Mouse (Mus musculus) liver, embryonic 12.5 days (tissue): ENCODE measurements at regions not wholly inside any gene's neighbourhood (a gene's known extent, or its start where the extent isn't known, plus 50 kb on each side); places are given as distances from the start of the nearest gene placed in this dataset.

Experiments
- ATAC-seq: fragments of 200-750 bp; cut with Nextera tagmentation; 2 replicates; pipeline ENCODE4 v1.8.0; 2017; ENCODE audit warnings: moderate number of reproducible peaks, mild to moderate bottlenecking, moderate library complexity
- H3K27ac ChIP-seq: fragments of 300-500 bp; sonication (generic); 2 replicates; pipeline ENCODE4 v1.5.1; 2016; ENCODE audit warnings: mild to moderate bottlenecking
- H3K27me3 ChIP-seq: fragments of 300-500 bp; sonication (generic); replicated peaks from 2 replicates; pipeline ENCODE4 v1.6.1; 2016; ENCODE audit warnings: mild to moderate bottlenecking, moderate library complexity
- H3K36me3 ChIP-seq: fragments of 300-500 bp; sonication (generic); 2 replicates; pipeline ENCODE4 v1.6.1; 2016; ENCODE audit warnings: mild to moderate bottlenecking, moderate library complexity
- H3K4me1 ChIP-seq: fragments of 300-500 bp; sonication (generic); 2 replicates; pipeline ENCODE4 v1.6.1; 2016
- H3K4me2 ChIP-seq: fragments of 300-500 bp; sonication (generic); 2 replicates; pipeline ENCODE4 v1.6.1; 2016; ENCODE audit warnings: mild to moderate bottlenecking, moderate library complexity
- H3K4me3 ChIP-seq: fragments of 300-500 bp; sonication (generic); 2 replicates; pipeline ENCODE4 v1.5.1; 2016; ENCODE audit warnings: mild to moderate bottlenecking, moderate library complexity
- H3K9ac ChIP-seq: fragments of 300-500 bp; sonication (generic); 2 replicates; pipeline ENCODE4 v1.6.1; 2016; ENCODE audit warnings: mild to moderate bottlenecking, moderate library complexity
- H3K9me3 ChIP-seq: fragments of 300-500 bp; sonication (generic); replicated peaks from 2 replicates; pipeline ENCODE4 v1.6.1; 2016; ENCODE audit warnings: mild to moderate bottlenecking, moderate library complexity
- WGBS: fragments of 180-500 bp; shearing (Covaris S2); methylation state at CpG from one replicate; pipeline ENCODE4 v1.1.7; 2016; ENCODE audit not compliant: insufficient replicate concordance; 5-methylcytosine and 5-hydroxymethylcytosine counted together

GRCm38 (mm10) chr9:43387397-43387796 is 76.7 kb downstream of the Trim29 start:
- no peak for ATAC-seq
- peaks cover 3% of the 10 kb centered on the region; the same call in 1 of the 2 replicates for H3K27me3 ChIP-seq
- WGBS, result 45% methylated on average over 9 of the region's 9 CpGs

DNA sequence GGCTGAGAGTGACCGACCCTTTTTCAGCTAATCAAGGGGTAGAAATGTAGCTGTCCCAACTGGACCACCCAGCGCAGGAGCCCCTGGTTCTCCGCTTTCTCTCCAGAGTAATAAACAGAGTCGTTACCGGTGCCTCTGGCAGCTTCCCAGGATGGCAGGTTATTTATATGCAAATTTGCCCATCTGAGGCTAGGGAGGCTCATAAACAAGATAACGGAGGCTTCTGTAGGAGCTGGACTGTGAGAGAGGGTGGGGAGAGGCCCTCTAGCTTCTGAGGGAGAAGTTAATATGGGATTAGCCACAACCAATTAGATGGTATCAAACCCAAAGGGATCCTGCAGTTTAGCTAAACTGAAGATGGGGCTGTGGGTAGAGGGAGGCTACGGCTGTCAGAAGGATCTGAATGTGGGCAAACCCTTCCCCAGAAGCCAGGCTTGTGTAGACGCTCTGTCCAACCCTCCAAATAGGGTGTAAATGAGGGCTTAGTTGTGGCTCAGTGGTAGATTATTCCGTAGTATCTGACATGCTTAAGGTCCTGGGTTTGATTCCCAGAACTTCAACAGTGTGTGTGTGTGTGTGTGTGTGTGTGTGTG is 78.9 kb downstream of the Trim29 start:
- H3K4me1 ChIP-seq, result no peaks in the 10 kb centered on the region
- H3K27me3 ChIP-seq, result peaks cover 3% of the 10 kb centered on the region; the same call in 1 of the 2 replicates
- no peak overlapping the region for H3K27ac ChIP-seq
- no peak for ATAC-seq
- H3K9ac ChIP-seq, result no peak overlapping the region
- H3K36me3 ChIP-seq, result no peaks in the 10 kb centered on the region
- H3K4me2 ChIP-seq, result no peak overlapping the region
- WGBS, result 48% methylated on average over 9 of the region's 9 CpGs
- peaks cover 8% of the 10 kb centered on the region; the same call in 1 of the 2 replicates for H3K9me3 ChIP-seq
- H3K4me3 ChIP-seq, result no peak overlapping the region

More at GRCm38 (mm10) chr9:43387397-43387796, 76.7 kb downstream of the Trim29 start:
- Histone ChIP-seq H3K27ac (no peak overlapping the region), H3K4me2 (no peak overlapping the region), H3K4me1 (no peaks in the 10 kb centered on the region), H3K9me3 (no peaks in the 10 kb centered on the region), H3K4me3 (no peak overlapping the region), H3K9ac (no peak overlapping the region), H3K36me3 (no peaks in the 10 kb centered on the region)

GRCm38 (mm10) chr9:43392467-43393064 is 81.9 kb downstream of the Trim29 start:
- no peak overlapping the region for H3K9ac ChIP-seq
- H3K4me2 ChIP-seq, result no peak overlapping the region
- H3K27me3 ChIP-seq, result no peaks in the 10 kb centered on the region; the same call in 1 of the 2 replicates
- no peaks in the 10 kb centered on the region for H3K36me3 ChIP-seq
- no peak for ATAC-seq
- 31% methylated on average over 6 of the region's 6 CpGs for WGBS
- peaks cover 8% of the 10 kb centered on the region; the same call in 1 of the 2 replicates for H3K9me3 ChIP-seq
- no peak overlapping the region for H3K4me3 ChIP-seq
- H3K27ac ChIP-seq, result no peak overlapping the region
- H3K4me1 ChIP-seq, result no peaks in the 10 kb centered on the region

- no peaks in the 10 kb centered on the region for H3K36me3 ChIP-seq
- H3K4me2 ChIP-seq, result no peak overlapping the region
- H3K4me1 ChIP-seq, result no peaks in the 10 kb centered on the region
- no peak for ATAC-seq
- H3K27ac ChIP-seq, result no peak overlapping the region
- WGBS, result 44% methylated on average over 5 of the region's 5 CpGs
- H3K9ac ChIP-seq, result no peak overlapping the region
- H3K9me3 ChIP-seq, result peaks cover 8% of the 10 kb centered on the region; the same call in 1 of the 2 replicates
- H3K27me3 ChIP-seq, result no peaks in the 10 kb centered on the region; the same call in 1 of the 2 replicates
- H3K4me3 ChIP-seq, result no peak overlapping the region
These were observed 83.6 kb downstream of the Trim29 start for GRCm38 (mm10) chr9:43394204-43394603.

- no peak overlapping the region for H3K4me2 ChIP-seq
- H3K36me3 ChIP-seq, result no peaks in the 10 kb centered on the region
- no peak overlapping the region for H3K4me3 ChIP-seq
- no peaks in the 10 kb centered on the region; the same call in 1 of the 2 replicates for H3K27me3 ChIP-seq
- no peak overlapping the region for H3K9ac ChIP-seq
- peaks cover 8% of the 10 kb centered on the region; the same call in 1 of the 2 replicates for H3K9me3 ChIP-seq
- no peak for ATAC-seq
- 39% methylated on average over 5 of the region's 5 CpGs for WGBS
- H3K4me1 ChIP-seq, result no peaks in the 10 kb centered on the region
- H3K27ac ChIP-seq, result no peak overlapping the region
These were observed 84.6 kb downstream of the Trim29 start for GRCm38 (mm10) chr9:43395209-43395608.

GRCm38 (mm10) chr9:43396566-43396965 is 85.9 kb downstream of the Trim29 start:
- Histone ChIP-seq H3K27me3 (no peaks in the 10 kb centered on the region; the same call in 1 of the 2 replicates), H3K4me2 (no peak overlapping the region), H3K27ac (no peak overlapping the region), H3K4me3 (no peak overlapping the region), H3K36me3 (no peaks in the 10 kb centered on the region), H3K4me1 (no peaks in the 10 kb centered on the region), H3K9me3 (peaks cover 8% of the 10 kb centered on the region; the same call in 1 of the 2 replicates), H3K9ac (no peak overlapping the region)
- no peak for ATAC-seq

- Histone ChIP-seq H3K9ac (no peak overlapping the region), H3K27ac (no peak overlapping the region), H3K36me3 (no peaks in the 10 kb centered on the region), H3K4me2 (no peak overlapping the region), H3K4me1 (no peaks in the 10 kb centered on the region), H3K4me3 (no peak overlapping the region), H3K27me3 (no peaks in the 10 kb centered on the region), H3K9me3 (no peaks in the 10 kb centered on the region)
- WGBS, result 48% methylated on average over 6 of the region's 6 CpGs
- no peak for ATAC-seq
These were observed 97.8 kb downstream of the Trim29 start for GRCm38 (mm10) chr9:43408493-43408892.

- 69% methylated on average over 3 of the region's 3 CpGs for WGBS
- no peak for ATAC-seq
These were observed 101.8 kb downstream of the Trim29 start for GRCm38 (mm10) chr9:43412473-43412872.

DNA sequence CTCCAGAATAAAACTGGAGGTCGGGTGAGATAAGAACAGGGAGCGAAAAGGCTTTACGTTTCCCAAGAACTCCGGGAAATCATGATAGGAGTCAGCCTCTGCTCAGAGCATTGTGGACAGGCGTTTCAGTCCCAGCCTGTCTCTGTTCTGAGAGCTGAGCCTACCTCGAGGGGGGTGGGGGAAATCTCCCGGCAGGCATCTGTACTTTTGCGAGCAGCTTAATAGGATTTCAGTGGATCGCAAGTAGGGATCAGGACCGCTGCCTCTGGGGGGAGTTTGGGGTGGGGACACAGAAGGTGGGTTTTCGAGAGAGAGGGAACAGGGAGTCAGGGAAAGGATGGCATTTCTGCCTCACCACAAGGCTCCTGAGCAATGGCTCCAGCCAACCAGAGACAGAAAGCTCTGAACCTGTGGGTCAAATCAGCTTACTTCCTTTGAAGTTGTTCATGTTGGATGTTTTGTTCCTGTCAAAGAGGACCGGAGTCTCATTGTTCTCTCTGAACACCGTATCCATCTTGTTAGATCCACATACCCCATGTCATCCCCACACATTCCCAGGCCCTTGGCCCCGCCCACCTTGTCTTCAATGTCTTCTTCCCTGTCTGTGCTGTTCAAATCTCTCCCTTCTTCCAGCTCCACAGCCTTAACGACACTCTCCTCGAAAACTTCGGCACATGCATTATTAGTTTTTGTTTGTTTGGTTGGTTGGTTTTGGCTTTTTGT is 109.5 kb downstream of the Trim29 start:
- no peak for ATAC-seq
- no peaks in the 10 kb centered on the region for H3K36me3 ChIP-seq
- no peaks in the 10 kb centered on the region for H3K9me3 ChIP-seq
- H3K4me1 ChIP-seq, result no peaks in the 10 kb centered on the region
- H3K4me2 ChIP-seq, result no peak overlapping the region
- 23% methylated on average over 17 of the region's 17 CpGs for WGBS
- H3K27ac ChIP-seq, result no peak overlapping the region
- peaks cover 45% of the 10 kb centered on the region for H3K27me3 ChIP-seq
- H3K9ac ChIP-seq, result no peak overlapping the region
- no peak overlapping the region for H3K4me3 ChIP-seq

More at GRCm38 (mm10) chr9:43412473-43412872, 101.8 kb downstream of the Trim29 start:
- H3K4me1 ChIP-seq, result no peaks in the 10 kb centered on the region
- no peaks in the 10 kb centered on the region for H3K36me3 ChIP-seq
- H3K9me3 ChIP-seq, result no peaks in the 10 kb centered on the region
- H3K27ac ChIP-seq, result no peak overlapping the region
- H3K9ac ChIP-seq, result no peak overlapping the region
- peaks cover 2% of the 10 kb centered on the region; the same call in 1 of the 2 replicates for H3K27me3 ChIP-seq
- no peak overlapping the region for H3K4me2 ChIP-seq
- H3K4me3 ChIP-seq, result no peak overlapping the region

DNA sequence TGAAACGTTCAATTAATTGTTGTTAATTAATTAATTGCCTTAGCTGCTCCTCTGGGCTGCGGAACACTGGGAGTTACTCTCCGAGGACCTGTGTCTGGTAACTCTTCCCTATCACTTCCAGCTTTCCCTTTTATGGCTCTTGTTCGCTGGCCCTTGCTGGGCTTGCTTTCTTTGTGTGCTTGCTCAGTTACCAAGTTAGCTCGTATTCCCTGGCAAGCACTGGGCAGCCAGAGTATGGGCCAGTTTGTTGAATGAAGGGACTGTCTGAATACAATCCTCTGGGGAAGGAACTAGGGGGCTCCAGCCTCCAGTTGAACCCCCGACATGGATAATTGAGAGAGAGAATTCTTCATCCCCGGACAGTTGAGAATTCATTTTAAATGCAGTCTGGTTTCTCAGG is 116.4 kb downstream of the Trim29 start:
- Histone ChIP-seq H3K4me1 (no peaks in the 10 kb centered on the region), H3K27me3 (peaks cover 19% of the 10 kb centered on the region; the same call in 1 of the 2 replicates), H3K4me2 (no peak overlapping the region), H3K27ac (no peak overlapping the region), H3K9ac (no peak overlapping the region), H3K9me3 (no peaks in the 10 kb centered on the region), H3K36me3 (no peaks in the 10 kb centered on the region), H3K4me3 (no peak overlapping the region)
- no peak for ATAC-seq
- 43% methylated on average over 7 of the region's 7 CpGs for WGBS

DNA sequence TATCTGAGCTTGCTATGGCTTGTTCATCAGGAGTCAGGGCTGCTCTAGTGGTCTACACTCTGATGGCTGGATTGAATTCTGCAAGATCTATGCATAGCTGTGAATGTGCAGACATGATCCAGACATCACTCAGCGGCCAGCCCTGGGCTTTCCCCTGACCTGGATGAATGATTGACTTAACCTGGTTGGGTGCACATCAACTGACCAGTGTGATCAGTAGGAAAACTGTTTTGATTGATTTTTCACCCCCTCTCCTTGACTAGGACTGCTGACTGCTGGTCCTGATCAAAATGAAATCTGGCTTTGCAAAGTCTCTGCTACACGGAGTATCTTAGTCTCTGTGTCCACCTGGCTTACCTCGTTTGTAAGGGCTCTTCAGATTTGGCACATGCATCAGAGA is 123.3 kb downstream of the Trim29 start:
- Histone ChIP-seq H3K4me2 (no peak overlapping the region), H3K9ac (no peak overlapping the region), H3K27me3 (no peaks in the 10 kb centered on the region), H3K9me3 (no peaks in the 10 kb centered on the region), H3K36me3 (no peaks in the 10 kb centered on the region), H3K27ac (no peak overlapping the region), H3K4me1 (no peaks in the 10 kb centered on the region), H3K4me3 (no peak overlapping the region)
- WGBS, result 48% methylated on average over 3 of the region's 3 CpGs
- ATAC-seq, result no peak

GRCm38 (mm10) chr9:43438476-43438875 is 127.8 kb downstream of the Trim29 start:
- Histone ChIP-seq H3K4me3 (no peak overlapping the region), H3K4me2 (no peak overlapping the region), H3K9me3 (no peaks in the 10 kb centered on the region), H3K27me3 (no peaks in the 10 kb centered on the region), H3K27ac (no peak overlapping the region), H3K36me3 (no peaks in the 10 kb centered on the region), H3K9ac (no peak overlapping the region), H3K4me1 (no peaks in the 10 kb centered on the region)
- ATAC-seq, result no peak
- 72% methylated on average over 11 of the region's 11 CpGs for WGBS
